Mouse (Mus musculus) midbrain, embryonic 14.5 days (tissue): ENCODE results near the gene Gm49510. TPM values are rescaled to one million over a fixed set of nuclear protein-coding genes. Genes with fewer than 3 reads are reported as not detected.

Experiments used
- ATAC-seq: fragments of 200-750 bp; cut with Nextera tagmentation; 2 replicates; pipeline ENCODE4 v1.8.0; 2017; ENCODE audit warnings: moderate number of reproducible peaks, moderate library complexity; ENCODE audit not compliant: low FRiP score, low TSS enrichment
- DNase-seq: peaks from one replicate; pipeline ENCODE4 v3.0.0-alpha.2; 2015
- H3K27ac ChIP-seq: fragments of 300-500 bp; sonication (generic); replicated peaks from 2 replicates; pipeline ENCODE4 v1.5.1; 2014; ENCODE audit warnings: mild to moderate bottlenecking, low read depth, low read length, moderate library complexity
- H3K27me3 ChIP-seq: fragments of 300-500 bp; sonication (generic); 2 replicates; pipeline ENCODE4 v1.6.1; 2014; ENCODE audit warnings: low read length, control low read depth, mixed read lengths; ENCODE audit not compliant: control insufficient read depth, insufficient read depth
- H3K36me3 ChIP-seq: fragments of 300-500 bp; sonication (generic); 2 replicates; pipeline ENCODE4 v1.6.1; 2014; ENCODE audit warnings: low read length, control low read depth; ENCODE audit not compliant: control insufficient read depth, insufficient read depth
- H3K4me1 ChIP-seq: fragments of 300-500 bp; sonication (generic); 2 replicates; pipeline ENCODE4 v1.6.1; 2014; ENCODE audit warnings: mild to moderate bottlenecking, antibody characterized with exemption, low read length, control low read depth; ENCODE audit not compliant: control insufficient read depth, insufficient read depth
- H3K4me2 ChIP-seq: fragments of 300-500 bp; sonication (generic); 2 replicates; pipeline ENCODE4 v1.6.1; 2014; ENCODE audit warnings: mild to moderate bottlenecking, low read length, moderate library complexity
- H3K4me3 ChIP-seq: fragments of 300-500 bp; sonication (generic); replicated peaks from 2 replicates; pipeline ENCODE4 v1.5.1; 2014; ENCODE audit warnings: low read depth, low read length
- H3K9ac ChIP-seq: fragments of 300-500 bp; sonication (generic); replicated peaks from 2 replicates; pipeline ENCODE4 v1.6.1; 2014; ENCODE audit warnings: mild to moderate bottlenecking, low read length, moderate library complexity
- H3K9me3 ChIP-seq: fragments of 300-500 bp; sonication (generic); 2 replicates; pipeline ENCODE4 v1.6.1; 2016; ENCODE audit warnings: low read length, control low read depth, mixed read lengths; ENCODE audit not compliant: control insufficient read depth
- WGBS: fragments of 180-500 bp; shearing (Covaris S2); extraction: QIAGEN DNeasy Blood & Tissue Kit; methylation state at CpG from one replicate; pipeline ENCODE4 v1.1.7; 2014; 5-methylcytosine and 5-hydroxymethylcytosine counted together
- polyA plus RNA-seq: library from polyadenylated mRNA; unstranded; fragments of >200 nt; fragmentation: Nextera tagmentation; extraction: Ambion mirVana; gene quantifications from 2 replicates; pipeline ENCODE4 v1.2.1, GENCODE M21; 2014

The Gm49510 gene
- polyA plus RNA-seq, 1 experiment from 2014 or later, result not detected

DNA sequence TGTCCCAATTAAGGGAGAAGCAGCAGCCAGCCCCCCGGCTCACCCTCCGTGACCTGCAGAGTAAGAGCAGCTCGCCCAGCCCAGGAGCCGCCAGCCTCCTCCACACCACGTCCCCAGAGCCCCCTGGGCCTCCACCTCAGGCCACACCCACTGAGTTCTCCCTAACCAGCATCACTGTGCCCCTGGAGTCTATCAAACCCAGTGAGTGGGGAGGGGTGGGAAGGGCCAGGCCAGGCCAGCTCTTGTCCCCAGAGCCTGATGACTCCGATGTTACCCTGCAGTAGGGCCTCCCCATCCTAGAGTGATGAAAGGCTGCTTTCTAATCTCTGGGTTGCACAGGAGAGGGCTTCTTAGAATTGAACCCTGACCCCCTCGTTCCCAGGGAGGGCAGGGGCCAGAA is 7.0 kb upstream of the Gm49510 start:
- Histone ChIP-seq H3K4me2 (no peak overlapping the region), H3K27me3 (no peaks in the 10 kb centered on the region), H3K36me3 (peaks cover 66% of the 10 kb centered on the region), H3K9ac (no peak overlapping the region), H3K4me1 (no peaks in the 10 kb centered on the region), H3K4me3 (no peak overlapping the region), H3K27ac (no peak overlapping the region), H3K9me3 (no peaks in the 10 kb centered on the region)
- DNase-seq (no peak), ATAC-seq (no peak)
- WGBS, result 66% methylated on average over 7 of the region's 7 CpGs

DNA sequence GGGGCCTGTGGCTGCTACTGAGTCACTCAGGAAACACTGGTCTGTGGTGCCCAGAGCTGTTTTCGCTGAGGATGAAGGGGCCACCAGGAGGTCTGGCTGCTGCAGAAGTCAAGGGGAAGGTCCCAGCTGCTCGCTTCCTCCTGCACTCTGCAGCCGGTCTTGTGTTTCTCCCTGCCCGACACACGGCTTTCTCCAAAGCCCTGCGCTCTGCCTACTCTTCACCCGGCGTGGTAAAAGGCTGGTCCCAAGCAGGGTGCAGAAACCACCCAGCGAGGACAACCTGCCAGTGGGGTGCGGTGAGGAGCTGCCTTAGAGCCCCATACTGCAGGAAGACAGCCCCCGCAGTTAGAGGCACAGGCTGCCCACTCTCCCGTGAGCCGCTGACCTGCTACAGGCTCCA is 4.7 kb upstream of the Gm49510 start:
- DNase-seq (no peak), ATAC-seq (no peak)
- H3K4me1 ChIP-seq, result 0 out of 2 replicates have a peak, but pooled peaks cover 3% of the 10 kb centered on the region
- H3K27ac ChIP-seq, result no peak overlapping the region
- no peaks in the 10 kb centered on the region for H3K9me3 ChIP-seq
- no peak overlapping the region for H3K9ac ChIP-seq
- H3K4me2 ChIP-seq, result no peak overlapping the region
- H3K36me3 ChIP-seq, result peaks cover 45% of the 10 kb centered on the region
- 0 out of 2 replicates have a peak, but pooled peaks cover 4% of the 10 kb centered on the region for H3K27me3 ChIP-seq
- no peak overlapping the region for H3K4me3 ChIP-seq
- WGBS, result 83% methylated on average over 13 of the region's 13 CpGs

DNA sequence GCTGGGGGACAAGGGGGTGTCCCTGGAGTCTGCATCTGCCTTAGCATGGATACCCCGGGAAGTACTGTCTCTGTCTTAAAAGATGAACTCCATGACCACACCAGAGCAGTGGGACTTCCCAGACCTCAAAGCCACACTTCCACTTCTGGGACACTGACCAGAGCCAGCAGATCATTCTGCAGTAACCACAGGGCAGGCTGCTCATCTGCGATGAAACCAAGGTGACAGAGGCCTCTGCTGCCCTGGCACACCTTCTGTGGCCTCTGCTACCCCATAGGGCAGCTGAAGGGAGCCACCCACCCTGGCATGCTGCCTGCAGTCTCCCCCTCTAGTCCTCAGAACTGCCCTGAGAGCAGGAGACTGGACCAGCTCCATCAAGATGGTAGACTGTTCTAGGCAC is 3.7 kb upstream of the Gm49510 start:
- H3K27ac ChIP-seq, result no peak overlapping the region
- H3K9me3 ChIP-seq, result no peaks in the 10 kb centered on the region
- H3K36me3 ChIP-seq, result peaks cover 37% of the 10 kb centered on the region
- no peak overlapping the region for H3K9ac ChIP-seq
- H3K4me2 ChIP-seq, result no peak overlapping the region
- H3K27me3 ChIP-seq, result peaks cover 8% of the 10 kb centered on the region; the same call in 1 of the 2 replicates
- H3K4me3 ChIP-seq, result no peak overlapping the region
- peaks cover 8% of the 10 kb centered on the region; the same call in 1 of the 2 replicates for H3K4me1 ChIP-seq
- ATAC-seq (no peak), DNase-seq (no peak)
- 87% methylated on average over 2 of the region's 2 CpGs for WGBS

DNA sequence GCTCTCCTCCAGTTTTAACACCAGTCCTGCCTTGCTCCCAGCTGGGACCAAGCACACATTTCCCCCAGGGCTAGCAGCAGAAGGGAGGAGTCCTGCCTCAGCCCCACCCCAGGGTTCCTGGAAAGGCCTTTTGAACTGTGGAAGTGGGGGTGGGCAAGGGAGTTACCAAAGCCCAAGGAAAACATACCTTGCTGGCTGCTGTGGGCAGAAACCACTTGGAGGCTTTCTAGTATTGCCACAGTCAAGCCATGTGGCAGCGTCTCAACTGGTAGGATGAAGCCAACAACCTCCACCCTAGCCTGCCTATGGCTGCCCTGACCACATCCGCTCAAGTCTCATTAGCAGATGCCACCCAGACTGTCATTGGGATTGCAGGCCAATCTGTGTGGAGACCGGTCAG is 3.3 kb upstream of the Gm49510 start:
- Histone ChIP-seq H3K4me3 (no peak overlapping the region), H3K36me3 (peaks cover 33% of the 10 kb centered on the region), H3K27me3 (peaks cover 8% of the 10 kb centered on the region; the same call in 1 of the 2 replicates), H3K9ac (no peak overlapping the region), H3K9me3 (no peaks in the 10 kb centered on the region), H3K4me1 (peaks cover 8% of the 10 kb centered on the region; the same call in 1 of the 2 replicates), H3K4me2 (no peak overlapping the region), H3K27ac (no peak overlapping the region)
- ATAC-seq (no peak), DNase-seq (no peak)
- 89% methylated on average over 3 of the region's 3 CpGs for WGBS

DNA sequence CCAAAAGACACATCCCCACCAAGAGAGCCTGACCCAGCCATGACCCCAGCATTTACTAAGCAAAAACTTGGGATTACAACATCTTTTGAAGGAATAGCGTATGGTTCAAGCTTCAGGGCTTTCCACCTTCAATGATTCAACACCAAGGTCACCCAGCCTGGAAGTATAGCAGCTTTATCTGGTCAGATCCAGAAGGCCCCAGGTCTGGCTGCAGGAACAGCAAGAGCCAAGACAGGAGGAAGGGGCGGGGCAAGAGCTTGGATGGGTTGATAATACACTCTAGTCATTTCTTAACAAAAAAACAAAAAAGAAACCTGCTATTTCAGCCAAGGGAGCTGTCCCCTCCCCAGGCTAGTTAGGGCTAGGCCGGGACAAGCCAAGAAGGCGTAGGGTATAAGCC is 2.0 kb upstream of the Gm49510 start:
- no peak for ATAC-seq

DNA sequence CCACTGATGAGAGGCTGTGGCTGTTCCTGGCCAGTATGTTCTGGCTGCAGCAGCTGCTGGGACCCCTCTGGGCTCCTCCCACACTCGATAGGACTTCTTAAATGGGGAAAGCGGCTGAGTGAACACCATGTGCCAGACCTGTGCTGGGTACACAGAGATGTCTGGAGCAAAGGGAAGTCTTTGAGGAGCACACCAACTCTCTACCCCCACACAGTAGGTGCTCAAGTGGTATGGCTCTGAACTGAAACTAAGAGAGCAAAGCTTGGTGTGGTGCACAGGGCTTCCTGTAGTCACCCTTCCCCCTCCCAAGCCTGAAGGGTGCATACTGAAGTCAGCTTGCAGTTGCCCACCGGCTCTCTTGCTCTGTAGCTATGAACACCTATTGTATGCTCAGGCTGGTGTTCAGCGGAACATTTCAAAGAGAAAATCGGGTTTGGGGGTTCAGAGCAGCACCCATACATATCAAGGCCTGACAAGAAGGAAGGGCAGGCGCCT is 913 bp upstream of the Gm49510 start:
- no peak for ATAC-seq

More for the DNA sequence above, 2.0 kb upstream of the Gm49510 start:
- Histone ChIP-seq H3K4me2 (no peak overlapping the region), H3K4me3 (no peak overlapping the region), H3K36me3 (peaks cover 20% of the 10 kb centered on the region), H3K27ac (no peak overlapping the region), H3K27me3 (peaks cover 11% of the 10 kb centered on the region; the same call in 1 of the 2 replicates), H3K4me1 (peaks cover 8% of the 10 kb centered on the region; the same call in 1 of the 2 replicates), H3K9ac (no peak overlapping the region), H3K9me3 (no peaks in the 10 kb centered on the region)
- WGBS, result 89% methylated on average over 4 of the region's 4 CpGs
- no peak for DNase-seq

DNA sequence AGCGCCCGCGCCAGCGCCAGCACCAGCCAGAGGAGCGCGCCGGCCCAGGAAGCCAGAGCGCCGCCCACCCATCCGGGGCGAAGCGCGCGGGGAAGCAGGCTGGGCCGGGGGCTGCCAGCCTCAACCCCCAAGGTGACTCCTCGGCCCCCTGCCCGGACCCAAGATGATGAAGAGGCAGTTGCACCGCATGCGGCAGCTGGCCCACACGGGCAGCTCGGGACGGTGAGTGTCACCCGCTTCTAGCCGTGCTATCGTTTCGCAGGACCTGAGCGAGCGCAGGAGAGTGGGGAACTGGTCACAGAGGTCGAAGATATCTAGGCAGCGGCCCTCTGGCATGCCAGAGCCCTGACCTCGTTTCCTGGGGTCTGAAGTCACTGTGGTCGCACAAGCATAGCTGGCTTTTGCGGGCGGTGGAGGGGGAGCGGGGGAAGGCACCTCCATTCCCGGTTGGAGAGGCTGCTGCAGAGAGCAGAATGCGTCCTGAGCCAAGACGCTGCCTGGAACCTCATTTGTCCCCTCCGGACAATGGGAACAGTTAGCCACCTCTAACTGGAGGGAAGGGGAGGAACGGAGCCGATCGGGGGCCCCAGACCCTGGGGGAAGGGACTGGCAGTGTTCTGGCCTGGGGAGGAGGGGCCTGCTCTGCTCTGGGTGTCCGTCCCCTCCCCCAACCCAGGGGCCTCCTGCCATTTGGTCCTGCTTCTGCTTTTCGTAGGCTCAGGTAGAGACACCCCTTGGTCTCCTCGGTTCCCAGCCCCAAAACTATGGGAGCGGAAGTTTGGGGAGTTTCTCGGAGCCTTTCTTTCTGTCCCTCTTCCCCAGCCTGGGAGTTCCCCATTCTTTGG is 495 bp downstream of the Gm49510 start, which contains the start of gene Sh3bp1:
Gene Sh3bp1, plus strand, starts transcription at position 29 of the 845 bp plus-strand sequence.
- no peak for ATAC-seq

More for the DNA sequence above, 913 bp upstream of the Gm49510 start:
- Histone ChIP-seq H3K27me3 (peaks cover 11% of the 10 kb centered on the region; the same call in 1 of the 2 replicates), H3K36me3 (peaks cover 10% of the 10 kb centered on the region), H3K4me2 (no peak overlapping the region), H3K9me3 (no peaks in the 10 kb centered on the region), H3K4me3 (no peak overlapping the region), H3K27ac (no peak overlapping the region), H3K4me1 (peaks cover 8% of the 10 kb centered on the region; the same call in 1 of the 2 replicates), H3K9ac (no peak overlapping the region)
- DNase-seq, result no peak
- 58% methylated on average over 6 of the region's 6 CpGs for WGBS

DNA sequence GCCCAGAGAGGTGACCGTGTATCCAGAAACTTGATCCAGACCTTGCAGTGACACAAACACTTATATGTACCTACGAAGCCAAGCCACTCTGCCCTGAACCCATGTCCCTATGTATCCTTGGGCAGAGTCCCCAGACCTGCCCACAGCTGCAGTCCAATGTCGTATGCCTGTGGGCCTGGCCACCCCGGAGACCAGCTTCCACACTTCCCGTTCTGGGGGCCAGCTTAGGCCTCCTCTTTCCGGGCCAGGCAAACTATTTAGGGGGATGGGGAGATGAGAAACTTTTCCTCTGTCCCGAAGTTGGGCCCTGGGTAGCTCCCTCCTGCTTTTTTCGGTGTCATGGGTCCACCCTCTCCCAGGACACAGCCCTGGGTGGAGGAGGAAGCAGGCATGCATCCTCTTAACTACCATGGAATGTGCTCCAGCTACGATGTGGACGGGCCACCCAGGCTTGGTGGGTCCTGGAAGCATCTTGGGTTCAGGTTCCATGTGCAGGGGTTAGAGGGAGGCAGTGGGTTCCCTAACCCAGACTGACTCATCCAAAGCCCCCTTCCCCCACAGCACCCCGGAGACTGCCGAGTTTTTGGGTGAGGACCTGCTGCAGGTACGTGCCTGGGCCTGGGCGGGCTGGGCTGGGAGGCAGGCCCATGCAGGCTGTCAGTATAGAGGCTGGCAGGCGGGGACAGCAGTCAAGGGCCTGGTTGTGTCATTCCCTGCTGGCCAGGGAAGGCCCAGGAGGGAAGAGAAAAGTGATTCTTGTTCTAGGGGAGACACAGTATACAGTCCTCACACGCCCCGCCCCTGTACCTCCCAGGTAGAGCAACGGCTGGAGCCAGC is 1.3 kb downstream of the Gm49510 start:
- 21% methylated on average over 18 of the region's 18 CpGs for WGBS
- DNase-seq, result no peak

More for the DNA sequence above, 495 bp downstream of the Gm49510 start, which contains the start of gene Sh3bp1:
- peaks cover 11% of the 10 kb centered on the region; the same call in 1 of the 2 replicates for H3K27me3 ChIP-seq
- H3K4me1 ChIP-seq, result peaks cover 8% of the 10 kb centered on the region; the same call in 1 of the 2 replicates
- H3K36me3 ChIP-seq, result no peaks in the 10 kb centered on the region
- peak within 1 kb of the TSS; percentile 56 for H3K9ac ChIP-seq
- WGBS, result 2% methylated on average over 46 of the region's 47 CpGs
- peak within 1 kb of the TSS; percentile 85 for H3K4me2 ChIP-seq
- peak within 1 kb of the TSS; percentile 45 for H3K4me3 ChIP-seq
- H3K27ac ChIP-seq, result no peak within 1 kb of the TSS
- peak; percentile 66 for DNase-seq
- no peaks in the 10 kb centered on the region for H3K9me3 ChIP-seq

More for the DNA sequence above, 1.3 kb downstream of the Gm49510 start:
- H3K9me3 ChIP-seq, result no peaks in the 10 kb centered on the region
- H3K36me3 ChIP-seq, result no peaks in the 10 kb centered on the region
- peaks cover 11% of the 10 kb centered on the region; the same call in 1 of the 2 replicates for H3K27me3 ChIP-seq
- no peak overlapping the region for H3K9ac ChIP-seq
- H3K4me3 ChIP-seq, result peak overlapping the region; percentile 45; the same call in 1 of the 2 replicates
- no peak overlapping the region for H3K27ac ChIP-seq
- peak overlapping the region; percentile 85; the same call in 1 of the 2 replicates for H3K4me2 ChIP-seq
- H3K4me1 ChIP-seq, result peaks cover 8% of the 10 kb centered on the region; the same call in 1 of the 2 replicates
- no peak for ATAC-seq
